Mouse (Mus musculus): ENCODE results near the gene Pafah2.
"Not testable (repeated sequence)": the region's sequence is repeated elsewhere in the genome, so short reads cannot be mapped to it uniquely, and the experiment has no call there.

The Pafah2 gene

GRCm38 (mm10) chr4:134372294-134372747 lies 23.8 kb upstream of the Pafah2 start:
- peak; percentile 84 to 86 for DNase-seq (ENCODE audit: low spot score in 2 of 2)

DNA sequence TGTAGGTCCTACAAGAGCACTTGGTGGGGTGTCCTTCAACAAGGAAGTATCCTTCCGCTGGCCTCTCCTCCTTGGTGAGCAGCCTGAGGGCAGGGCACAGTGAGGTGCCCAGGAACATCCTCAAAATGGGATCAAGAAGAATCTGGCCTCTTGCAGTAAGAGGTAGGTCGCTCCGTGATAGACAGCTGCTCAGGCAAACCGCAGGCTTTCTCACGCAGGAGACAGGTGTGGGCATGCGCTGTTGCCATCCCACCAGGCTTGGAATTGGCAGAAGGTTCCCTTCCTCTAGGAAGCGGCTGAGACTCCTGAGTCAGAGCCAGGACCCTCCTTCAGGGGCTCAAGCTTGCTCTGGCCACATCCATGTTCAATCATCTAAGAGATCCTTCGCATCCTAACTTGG lies 22.8 kb upstream of the Pafah2 start:
- no peak for DNase-seq (ENCODE audit: low spot score in 2 of 2)

DNA sequence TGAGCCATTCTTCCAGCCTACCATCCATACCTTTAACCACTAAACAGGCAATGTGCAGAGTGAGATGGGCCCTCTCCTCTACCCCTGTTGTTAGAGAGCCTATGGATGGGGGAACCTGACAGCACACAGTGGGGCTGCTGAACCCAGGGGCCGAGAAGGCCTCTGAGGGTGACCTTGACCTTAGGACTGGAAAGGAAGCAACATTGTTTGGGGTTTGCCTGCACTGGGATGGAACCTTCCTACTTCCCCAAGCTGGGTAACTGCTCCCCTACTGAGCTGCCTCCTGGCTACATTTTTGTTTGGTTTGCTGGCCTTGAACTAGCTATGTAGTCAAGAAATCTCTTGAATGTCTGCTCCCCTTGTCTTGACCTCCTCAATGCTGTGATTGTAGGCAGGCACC lies 21.8 kb upstream of the Pafah2 start:
- DNase-seq (ENCODE audit: low spot score in 2 of 2), result no peak

GRCm38 (mm10) chr4:134378089-134378615 lies 18.0 kb upstream of the Pafah2 start:
- no peak for DNase-seq (ENCODE audit: low spot score in 2 of 2)

GRCm38 (mm10) chr4:134379510-134379909 lies 16.6 kb upstream of the Pafah2 start:
- DNase-seq (ENCODE audit: low spot score in 2 of 2), result no peak

- not testable (repeated sequence) for DNase-seq (ENCODE audit: low spot score in 2 of 2)
These were observed 12.4 kb upstream of the Pafah2 start, which contains the start of gene Extl1 for GRCm38 (mm10) chr4:134383750-134384149. Gene Extl1, minus strand, starts transcription at chr4:134383850.

DNA sequence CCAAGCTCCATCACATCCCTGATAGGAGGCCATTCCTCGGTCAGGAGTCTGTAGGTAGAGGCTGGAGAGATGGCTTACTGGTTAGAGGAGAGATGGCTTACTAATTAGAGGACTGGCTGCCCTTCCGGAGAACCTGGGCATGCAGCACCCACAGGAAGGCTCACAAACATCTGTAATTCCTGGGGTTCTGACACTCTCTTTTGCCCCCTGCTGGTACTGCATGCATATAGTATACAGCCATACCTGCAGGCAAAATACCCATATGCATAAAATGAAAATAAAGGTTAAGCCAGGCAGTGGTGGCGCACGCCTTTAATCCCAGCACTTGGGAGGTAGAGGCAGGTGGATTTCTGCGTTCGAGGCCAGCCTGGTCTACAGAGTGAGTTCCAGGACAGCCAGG lies 8.9 kb upstream of the Pafah2 start:
- DNase-seq (ENCODE audit: low spot score in 2 of 2), result no peak

- no peak for DNase-seq (ENCODE audit: low spot score in 2 of 2)
These were observed 7.7 kb upstream of the Pafah2 start for GRCm38 (mm10) chr4:134388397-134388796.

DNA sequence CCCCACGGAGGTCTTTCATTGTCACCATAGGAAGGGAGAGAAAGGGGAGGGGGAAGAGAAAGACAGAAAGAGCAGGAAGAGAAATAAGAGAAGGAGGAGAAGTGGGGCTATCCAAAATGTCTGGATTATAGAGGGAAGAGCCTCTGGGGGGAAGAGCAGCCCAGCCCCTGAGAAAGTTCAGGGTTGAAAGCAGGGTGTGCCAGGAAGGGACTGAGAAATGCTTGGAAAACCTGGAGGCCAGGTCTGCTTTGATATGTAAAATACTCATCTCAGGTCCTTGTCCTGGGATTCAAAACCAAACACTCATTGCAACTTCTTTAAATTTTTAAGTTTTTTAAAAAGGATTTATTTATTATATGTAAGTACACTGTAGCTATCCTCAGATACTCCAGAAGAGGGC lies 4.5 kb upstream of the Pafah2 start:
- no peak for DNase-seq (ENCODE audit: low spot score in 2 of 2)

DNA sequence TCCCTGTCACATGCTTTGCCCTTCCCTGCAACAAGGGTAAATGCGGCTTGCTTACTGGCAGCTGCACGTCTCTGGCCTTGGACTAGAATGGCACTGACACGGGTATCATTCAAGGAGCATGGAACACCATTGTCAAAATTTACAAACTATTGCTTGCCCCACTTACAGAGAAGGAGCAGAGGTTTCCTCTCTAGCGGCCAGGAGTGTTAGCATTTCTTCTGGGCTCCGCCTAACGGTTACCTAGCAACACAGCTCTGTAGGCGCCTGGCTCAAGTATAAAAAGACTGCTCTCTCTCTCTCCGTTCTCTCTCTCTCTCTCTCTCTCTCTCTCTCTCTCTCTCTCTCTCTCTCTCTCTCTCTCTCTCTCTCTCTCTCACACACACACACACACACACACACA lies 3.5 kb upstream of the Pafah2 start:
- DNase-seq (ENCODE audit: low spot score in 2 of 2), result no peak

GRCm38 (mm10) chr4:134393026-134393425 lies 3.1 kb upstream of the Pafah2 start:
- DNase-seq (ENCODE audit: low spot score in 2 of 2), result no peak

GRCm38 (mm10) chr4:134395142-134395541 lies 978 bp upstream of the Pafah2 start:
- no peak for DNase-seq (ENCODE audit: low spot score in 2 of 2)

DNA sequence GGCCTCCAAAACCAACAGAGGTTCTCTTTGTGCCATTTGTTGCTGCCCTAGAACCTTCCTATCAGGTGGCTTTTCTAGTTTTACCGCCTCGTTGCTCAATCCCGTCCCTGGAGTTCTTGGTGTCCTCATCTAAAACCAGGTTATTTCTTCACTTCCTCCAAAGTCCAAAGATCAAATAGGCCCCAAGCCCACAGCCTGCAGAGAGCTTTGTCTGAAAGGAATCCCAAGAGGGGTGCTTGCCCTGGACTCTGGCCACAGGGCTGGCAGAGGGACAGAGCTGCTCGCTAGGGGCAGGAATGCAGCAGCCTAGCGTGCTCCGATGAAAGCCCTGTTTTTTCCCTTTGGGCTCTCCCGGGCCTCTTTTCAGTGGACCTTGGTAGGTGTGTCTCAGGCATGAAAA lies 1.0 kb downstream of the Pafah2 start:
- no peak for DNase-seq (ENCODE audit: low spot score in 2 of 2)

GRCm38 (mm10) chr4:134397732-134398131 lies 1.6 kb downstream of the Pafah2 start:
- DNase-seq (ENCODE audit: low spot score in 2 of 2), result no peak

DNA sequence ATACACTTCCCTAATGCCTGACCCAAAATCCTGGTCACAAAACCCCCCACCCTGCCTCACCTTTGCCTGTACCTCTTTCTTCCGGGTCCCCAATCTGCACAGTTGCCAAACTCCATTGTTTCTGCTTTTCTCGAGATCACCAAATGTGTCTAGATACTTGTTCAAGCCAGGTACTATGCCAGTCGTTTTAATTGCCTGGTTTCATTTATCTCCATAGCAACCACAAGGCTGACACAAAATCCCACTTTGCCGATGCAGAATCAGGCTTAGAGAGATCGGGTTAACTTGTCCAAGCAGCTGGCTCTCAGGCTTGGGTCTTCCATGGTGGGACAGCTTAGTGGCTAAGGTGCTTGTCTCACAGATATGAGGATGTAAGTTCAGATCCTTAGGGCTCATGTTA lies 4.1 kb downstream of the Pafah2 start:
- no peak for DNase-seq (ENCODE audit: low spot score in 2 of 2)

DNA sequence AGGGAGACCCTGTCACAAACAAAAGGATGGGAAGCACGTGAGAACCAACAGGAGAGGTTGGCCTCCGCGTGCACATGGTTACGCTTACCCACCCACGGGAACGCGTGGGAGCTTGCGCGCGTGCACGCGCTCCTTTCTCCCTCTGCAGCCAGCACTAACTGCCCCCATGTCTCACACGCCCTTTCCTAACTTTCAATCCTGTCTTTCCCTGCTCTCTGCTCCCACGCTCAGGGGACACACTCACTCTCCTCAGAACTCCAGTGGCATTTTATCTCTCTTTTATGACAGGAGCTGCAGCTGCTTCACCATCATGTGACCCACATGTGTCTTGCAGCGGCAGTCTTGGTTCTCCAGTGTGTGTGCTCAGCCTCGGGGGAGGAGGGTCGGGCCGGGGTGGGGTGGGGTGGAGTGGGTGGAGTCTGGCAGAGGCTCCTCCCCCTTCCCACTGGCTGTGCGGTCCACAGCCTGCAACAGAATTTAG lies 5.1 kb downstream of the Pafah2 start:
- peak; percentile 80 to 87 for DNase-seq (ENCODE audit: low spot score in 2 of 2)

- DNase-seq (ENCODE audit: low spot score in 2 of 2), result no peak
These were observed 5.9 kb downstream of the Pafah2 start for GRCm38 (mm10) chr4:134401856-134402570.

DNA sequence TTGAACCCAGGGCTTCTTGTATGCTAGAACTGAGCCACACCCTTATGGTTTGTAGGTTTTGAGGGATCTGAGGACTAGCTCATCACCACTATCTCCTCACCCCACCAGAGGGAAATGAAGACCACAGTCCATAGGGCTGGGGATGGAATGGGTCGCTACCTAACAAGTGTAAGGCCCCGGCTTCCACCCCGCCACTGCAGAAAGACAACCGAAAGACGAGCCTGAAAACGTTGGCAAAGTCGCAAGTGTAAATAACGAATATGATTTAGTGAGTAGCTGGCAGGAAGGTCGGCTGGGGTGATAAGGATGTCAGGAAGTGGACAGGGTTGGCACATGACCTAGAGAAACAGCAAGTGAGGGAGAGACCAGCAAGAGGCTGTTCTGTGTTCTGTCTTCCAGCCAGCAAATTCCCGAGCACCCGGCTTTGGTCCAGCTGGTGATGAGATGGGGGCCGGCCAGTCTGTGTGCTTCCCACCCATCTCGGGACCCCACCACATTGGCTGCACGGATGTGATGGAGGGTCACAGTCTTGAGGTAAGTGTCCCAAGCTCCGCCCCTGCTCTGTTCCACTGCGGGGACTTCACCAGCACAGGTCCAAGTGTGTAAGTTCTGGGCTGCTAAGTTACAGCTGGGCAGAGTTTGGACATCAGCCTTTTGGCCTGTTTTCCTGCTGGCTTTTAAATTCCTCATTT lies 6.6 kb downstream of the Pafah2 start:
- no peak for DNase-seq (ENCODE audit: low spot score in 2 of 2)

DNA sequence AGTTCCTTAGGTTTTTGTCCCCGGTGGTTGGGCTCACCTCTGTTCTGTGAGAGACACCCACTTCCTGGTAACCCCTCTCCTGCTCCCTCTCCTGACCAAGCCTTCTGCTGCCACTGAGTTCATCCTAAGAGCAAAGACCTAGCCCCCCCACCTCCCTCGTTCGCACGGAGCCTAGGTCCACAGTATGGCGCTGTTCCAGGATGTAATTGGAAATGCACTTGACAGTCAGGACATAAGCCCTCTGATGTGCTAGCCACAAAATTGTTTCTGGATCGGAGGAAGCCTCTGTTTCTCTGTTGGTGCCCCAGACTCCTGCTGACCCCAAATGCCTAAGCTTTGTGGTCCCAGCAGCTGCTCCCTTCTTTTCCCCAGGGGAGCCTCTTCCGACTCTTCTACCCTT lies 7.6 kb downstream of the Pafah2 start:
- no peak for DNase-seq (ENCODE audit: low spot score in 2 of 2)

DNA sequence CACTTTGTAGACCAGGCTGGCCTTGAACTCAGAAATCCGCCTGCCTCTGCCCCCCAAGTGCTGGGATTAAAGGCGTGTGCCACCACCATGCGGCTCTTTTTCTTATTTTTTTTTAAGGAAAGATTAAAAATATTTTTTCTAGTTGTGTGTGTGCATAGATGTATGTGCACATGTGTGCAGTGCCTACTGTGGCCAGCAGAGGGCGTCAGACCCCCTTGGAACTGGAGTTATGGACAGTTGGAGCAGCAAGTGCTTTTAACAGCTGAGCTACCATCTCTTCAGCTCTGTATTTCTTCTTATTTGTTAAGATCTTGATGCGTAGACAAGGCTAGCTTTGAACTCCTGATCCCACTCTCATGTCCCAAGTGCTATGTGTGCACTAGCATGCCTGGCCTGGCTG lies 13.2 kb downstream of the Pafah2 start:
- DNase-seq (ENCODE audit: low spot score in 2 of 2), result no peak

DNA sequence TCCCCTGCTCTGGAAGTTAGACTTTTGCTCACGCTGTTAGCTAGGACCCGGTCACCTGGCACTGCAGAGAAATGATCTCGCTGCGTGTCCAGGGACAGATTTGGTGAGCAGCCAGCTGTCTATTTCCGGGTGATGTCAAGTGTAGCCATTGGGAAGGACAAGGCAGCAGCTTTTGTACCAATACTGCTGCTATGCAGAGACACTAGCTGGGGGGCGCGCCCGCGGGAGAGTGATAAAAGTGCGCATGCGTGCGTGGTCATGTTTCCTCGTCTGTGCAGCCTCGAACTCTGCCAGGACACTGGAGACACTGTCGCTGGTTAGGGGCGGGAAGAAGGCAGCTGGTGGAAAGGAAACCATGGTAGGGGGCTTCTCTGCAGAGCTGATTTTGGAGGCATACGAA lies 20.1 kb downstream of the Pafah2 start:
- DNase-seq (ENCODE audit: low spot score in 2 of 2), result peak in 1 of 2 experiments; percentile 75

- DNase-seq (ENCODE audit: low spot score in 2 of 2), result peak in 1 of 2 experiments; percentile 73
These were observed 20.5 kb downstream of the Pafah2 start for GRCm38 (mm10) chr4:134416602-134417001.

GRCm38 (mm10) chr4:134417111-134417510 lies 21.0 kb downstream of the Pafah2 start:
- no peak for DNase-seq (ENCODE audit: low spot score in 2 of 2)

Measured in frontal cortex, postnatal 36 days (tissue).